Mouse (Mus musculus): ENCODE results near the gene Scyl2.

DNA sequence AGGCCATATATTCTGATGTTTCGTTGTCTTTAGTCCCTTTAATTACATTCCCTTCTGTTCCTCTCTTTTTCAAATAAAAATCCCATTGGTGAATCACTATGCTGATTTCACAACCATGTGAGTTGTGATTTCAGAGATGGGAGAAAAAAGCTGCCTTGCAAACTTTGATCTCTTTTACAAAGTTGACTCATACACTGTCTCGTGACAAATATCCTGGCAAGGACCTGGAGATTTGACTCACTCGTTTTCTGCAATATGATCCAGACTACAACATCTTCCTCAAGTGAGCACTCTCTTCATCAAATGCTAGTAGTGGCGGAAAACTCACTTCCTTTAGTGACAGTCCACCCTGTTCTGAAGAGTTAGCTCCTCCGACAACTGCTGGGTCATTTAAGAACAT, 86.8 kb downstream of the Scyl2 start:
- TF ChIP-seq GATA1 (IDR thresholded peaks at IDR 0.05; ENCODE audit: borderline replicate concordance, low read length) (no peak), FLI1 (IDR thresholded peaks at IDR 0.05; ENCODE audit: low read length) (no peak)
